Mouse (Mus musculus) kidney, postnatal 0 days (tissue): ENCODE results near the gene Utp18. TPM values are rescaled to one million over a fixed set of nuclear protein-coding genes. Genes with fewer than 3 reads are reported as not detected.

ENCODE experiments used
- ATAC-seq: fragments of 200-750 bp; cut with Nextera tagmentation; replicated peaks from 2 replicates; pipeline ENCODE4 v1.8.0; 2017; ENCODE audit warnings: low read depth, moderate number of reproducible peaks, moderate TSS enrichment, moderate library complexity; ENCODE audit not compliant: low FRiP score
- DNase-seq: peaks from one replicate; pipeline ENCODE4 v3.0.0-alpha.2; 2016; ENCODE audit warnings: low spot score
- H3K27ac ChIP-seq: fragments of 300-500 bp; sonication (generic); 2 replicates; pipeline ENCODE4 v1.5.1; 2014; ENCODE audit warnings: mild to moderate bottlenecking
- H3K27me3 ChIP-seq: fragments of 300-500 bp; sonication (generic); 2 replicates; pipeline ENCODE4 v1.6.1; 2014; ENCODE audit warnings: low read length, mixed read lengths; ENCODE audit not compliant: insufficient read depth
- H3K36me3 ChIP-seq: fragments of 300-500 bp; sonication (generic); 2 replicates; pipeline ENCODE4 v1.6.1; 2014; ENCODE audit warnings: low read length, mixed read lengths; ENCODE audit not compliant: insufficient read depth
- H3K4me1 ChIP-seq: fragments of 300-500 bp; sonication (generic); replicated peaks from 2 replicates; pipeline ENCODE4 v1.6.1; 2014; ENCODE audit warnings: antibody characterized with exemption, low read length, mixed read lengths; ENCODE audit not compliant: insufficient read depth
- H3K4me2 ChIP-seq: fragments of 300-500 bp; sonication (generic); 2 replicates; pipeline ENCODE4 v1.6.1; 2014; ENCODE audit warnings: mild to moderate bottlenecking, low read length, moderate library complexity, mixed read lengths
- H3K4me3 ChIP-seq: fragments of 300-500 bp; sonication (generic); replicated peaks from 2 replicates; pipeline ENCODE4 v1.5.1; 2014; ENCODE audit warnings: low read depth, low read length
- H3K9ac ChIP-seq: fragments of 300-500 bp; sonication (generic); 2 replicates; pipeline ENCODE4 v1.6.1; 2014; ENCODE audit warnings: low read depth, low read length
- H3K9me3 ChIP-seq: fragments of 300-500 bp; sonication (generic); replicated peaks from 2 replicates; pipeline ENCODE4 v1.6.1; 2016; ENCODE audit warnings: low read length, inconsistent platforms, mixed read lengths
- CTCF ChIP-seq: IDR thresholded peaks from 2 replicates; pipeline ENCODE4 v1.5.1; 2016; ENCODE audit warnings: antibody characterized with exemption, low read depth, mild to moderate bottlenecking, moderate library complexity
- WGBS: fragments of 180-500 bp; shearing (Covaris S2); extraction: QIAGEN DNeasy Blood & Tissue Kit; methylation state at CpG from one replicate; pipeline ENCODE4 v1.1.7; 2014; 5-methylcytosine and 5-hydroxymethylcytosine counted together
- polyA plus RNA-seq: library from polyadenylated mRNA; unstranded; fragments of >200 nt; fragmentation: Nextera tagmentation; extraction: Ambion mirVana; gene quantifications from 2 replicates; pipeline ENCODE4 v1.2.1, GENCODE M21; 2015

Utp18 gene
- polyA plus RNA-seq, 1 experiment from 2014 or later, result 25.9 TPM

DNA sequence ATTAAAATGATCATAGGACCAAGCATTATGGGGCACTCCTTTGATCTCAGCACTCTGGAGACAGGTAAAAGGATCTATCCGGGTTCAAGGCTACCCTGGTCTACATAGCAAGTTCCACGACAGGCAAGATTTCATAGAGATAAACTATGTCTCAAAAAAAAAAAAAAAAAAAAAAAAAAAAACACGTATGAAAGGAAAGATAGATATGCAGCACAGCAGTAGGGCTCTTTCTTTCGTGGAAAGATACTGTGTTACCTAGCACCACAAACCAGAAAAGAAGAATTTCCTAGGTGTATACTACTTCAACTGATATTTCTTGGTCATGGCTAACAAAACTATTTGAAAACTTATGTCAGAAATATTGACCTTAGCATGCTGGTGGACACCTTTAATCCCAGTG is 21.3 kb upstream of the Utp18 start:
- 87% methylated on average over 4 of the region's 4 CpGs for WGBS
- DNase-seq (no peak), ATAC-seq (no peak)
- H3K4me3 ChIP-seq, result no peak overlapping the region
- no peaks in the 10 kb centered on the region for H3K27me3 ChIP-seq
- H3K9ac ChIP-seq, result no peak overlapping the region
- no peaks in the 10 kb centered on the region for H3K9me3 ChIP-seq
- peaks cover 19% of the 10 kb centered on the region for H3K36me3 ChIP-seq
- no peak for TF ChIP-seq CTCF
- no peak overlapping the region for H3K4me2 ChIP-seq
- no peaks in the 10 kb centered on the region for H3K4me1 ChIP-seq
- H3K27ac ChIP-seq, result no peak overlapping the region

DNA sequence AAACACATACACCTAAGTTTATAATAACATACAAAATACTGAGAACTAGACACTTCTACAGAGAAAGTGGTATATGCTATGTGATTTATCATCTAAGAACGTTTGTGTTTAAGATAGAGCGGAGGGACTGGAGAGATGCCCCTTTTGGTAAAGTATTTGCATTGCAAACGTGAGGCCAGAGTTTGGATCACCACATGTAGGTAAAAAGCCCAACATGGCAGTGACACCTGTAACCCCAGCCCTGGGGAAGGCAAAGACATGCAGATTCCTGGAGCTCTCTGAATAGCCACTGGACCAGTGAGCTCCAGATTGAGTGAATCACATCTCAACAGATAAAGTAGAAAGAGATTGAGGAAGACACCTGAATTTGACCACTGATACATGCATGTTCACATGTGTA is 12.2 kb upstream of the Utp18 start:
- no peak for DNase-seq
- no peaks in the 10 kb centered on the region for H3K9me3 ChIP-seq
- H3K4me2 ChIP-seq, result no peak overlapping the region
- no peak for TF ChIP-seq CTCF
- WGBS, result 75% methylated on average over 3 of the region's 3 CpGs
- no peak overlapping the region for H3K9ac ChIP-seq
- H3K27me3 ChIP-seq, result no peaks in the 10 kb centered on the region
- no peak overlapping the region for H3K4me3 ChIP-seq
- ATAC-seq, result no peak
- no peaks in the 10 kb centered on the region for H3K4me1 ChIP-seq
- no peak overlapping the region for H3K27ac ChIP-seq
- 0 out of 2 replicates have a peak, but pooled peaks cover 8% of the 10 kb centered on the region for H3K36me3 ChIP-seq

DNA sequence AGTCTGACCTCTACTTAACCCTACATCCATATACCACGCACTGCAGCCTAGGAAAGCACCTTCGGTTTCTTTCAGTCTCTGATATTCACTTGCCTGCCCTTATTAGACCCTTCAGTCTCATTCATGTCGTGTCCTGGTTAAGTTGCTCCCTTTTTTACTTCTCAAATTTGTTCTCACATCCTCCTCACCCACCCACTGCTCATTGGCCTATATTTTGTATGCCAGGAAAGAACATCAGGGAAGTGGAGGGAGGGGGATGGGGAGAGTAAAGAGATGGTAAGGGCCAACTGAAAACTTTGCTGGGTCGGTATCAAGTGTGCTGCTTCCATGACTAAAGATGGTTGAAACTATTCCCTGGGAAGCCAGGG is 1.5 kb upstream of the Utp18 start:
- WGBS, result under 1% methylated on average over 4 of the region's 4 CpGs
- Histone ChIP-seq H3K4me3 (peak overlapping the region; percentile 100), H3K36me3 (peaks cover 3% of the 10 kb centered on the region; the same call in 1 of the 2 replicates), H3K27me3 (no peaks in the 10 kb centered on the region), H3K27ac (peak overlapping the region; percentile 96; the same call in 1 of the 2 replicates), H3K9ac (peak overlapping the region; percentile 99), H3K9me3 (no peaks in the 10 kb centered on the region), H3K4me1 (peaks cover 10% of the 10 kb centered on the region; the same call in 1 of the 2 replicates), H3K4me2 (peak overlapping the region; percentile 90)
- no peak for TF ChIP-seq CTCF
- DNase-seq (peak; percentile 2), ATAC-seq (no peak)

DNA sequence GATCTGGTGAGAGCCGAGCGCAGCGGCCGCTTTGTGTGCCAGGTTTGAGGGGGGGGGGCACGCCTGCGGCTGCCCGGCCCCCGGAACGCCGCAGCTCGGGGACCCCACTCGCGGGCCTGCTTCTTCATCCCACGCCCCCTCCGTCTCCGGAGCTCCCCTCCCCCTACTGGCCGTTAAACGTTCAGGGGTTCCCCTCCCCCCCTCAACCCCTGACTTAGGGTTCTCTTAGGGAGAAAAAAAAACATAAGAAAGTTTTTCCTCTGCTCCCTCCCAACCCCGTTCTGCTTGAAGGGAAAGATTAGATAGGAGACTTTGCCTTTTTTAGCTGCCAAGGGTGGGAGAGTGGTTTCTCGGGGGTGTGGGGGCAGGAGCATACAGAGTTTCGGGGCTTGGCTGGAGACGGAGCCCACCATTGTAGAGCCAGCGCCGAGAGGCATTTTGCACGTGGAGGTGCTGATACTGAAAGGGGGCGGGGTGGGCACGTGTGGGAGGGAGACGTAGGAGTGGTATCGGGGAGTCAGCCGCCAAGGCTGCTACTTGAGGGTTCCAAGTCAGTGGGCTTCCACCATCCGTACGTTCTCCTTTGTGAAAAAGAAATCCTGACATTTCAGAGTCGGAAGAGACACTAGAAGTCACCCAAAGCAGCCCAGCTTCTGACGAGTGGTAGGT is 979 bp upstream of the Utp18 start:
- no peak for ATAC-seq
- Histone ChIP-seq H3K27me3 (no peaks in the 10 kb centered on the region), H3K9ac (peak overlapping the region; percentile 99), H3K4me3 (peak overlapping the region; percentile 100), H3K4me1 (peaks cover 10% of the 10 kb centered on the region; the same call in 1 of the 2 replicates), H3K36me3 (peaks cover 5% of the 10 kb centered on the region; the same call in 1 of the 2 replicates), H3K27ac (peak overlapping the region; percentile 96), H3K4me2 (peak overlapping the region; percentile 90), H3K9me3 (no peaks in the 10 kb centered on the region)
- DNase-seq, result peak; percentile 65
- 0 out of 2 replicates have a peak, but pooled peaks have one; percentile 23 for TF ChIP-seq CTCF
- under 1% methylated on average over 32 of the region's 34 CpGs for WGBS

DNA sequence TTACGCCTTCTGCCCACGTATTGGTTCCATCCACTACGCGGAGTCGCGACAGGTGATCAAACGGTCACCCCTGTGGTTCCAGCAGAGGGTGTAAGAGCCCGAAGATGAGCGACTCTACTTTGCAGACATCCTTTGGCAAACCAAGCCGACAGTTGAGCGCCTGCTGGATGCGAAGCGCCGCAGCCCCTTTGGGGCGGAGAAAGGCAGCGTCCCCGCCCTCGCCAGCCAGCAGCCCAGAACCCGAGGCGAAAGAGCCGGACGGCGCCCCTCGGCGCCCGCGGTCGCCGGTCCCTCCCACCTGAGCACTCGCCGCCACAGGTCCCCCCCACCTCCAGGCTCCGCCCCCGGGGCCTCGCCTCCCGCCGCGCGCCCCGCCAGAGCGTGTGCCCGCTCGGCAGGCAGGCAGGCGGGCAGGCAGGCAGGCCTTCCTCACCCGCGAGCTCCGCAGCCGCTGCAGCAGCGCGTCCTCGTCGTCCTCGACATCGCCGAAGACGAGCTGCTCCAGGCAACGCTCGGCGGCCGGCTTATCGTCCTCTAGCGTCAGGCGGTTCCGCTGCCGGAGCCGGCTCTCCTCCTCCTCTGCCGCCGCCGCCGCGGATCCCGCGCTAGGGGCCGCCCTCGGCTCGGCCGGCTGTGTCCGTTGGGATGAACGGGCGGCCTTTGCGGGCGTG is 530 bp downstream of the Utp18 start:
- Histone ChIP-seq H3K4me2 (peak overlapping the region; percentile 90), H3K27me3 (no peaks in the 10 kb centered on the region), H3K27ac (peak overlapping the region; percentile 96), H3K9me3 (no peaks in the 10 kb centered on the region), H3K4me3 (peak overlapping the region; percentile 100), H3K36me3 (0 out of 2 replicates have a peak, but pooled peaks cover 12% of the 10 kb centered on the region), H3K9ac (peak overlapping the region; percentile 99), H3K4me1 (peaks cover 10% of the 10 kb centered on the region; the same call in 1 of the 2 replicates)
- DNase-seq (peak; percentile 61), ATAC-seq (peak; percentile 38)
- peak; percentile 40; the same call in 1 of the 2 replicates for TF ChIP-seq CTCF
- WGBS, result under 1% methylated on average over 70 of the region's 81 CpGs

DNA sequence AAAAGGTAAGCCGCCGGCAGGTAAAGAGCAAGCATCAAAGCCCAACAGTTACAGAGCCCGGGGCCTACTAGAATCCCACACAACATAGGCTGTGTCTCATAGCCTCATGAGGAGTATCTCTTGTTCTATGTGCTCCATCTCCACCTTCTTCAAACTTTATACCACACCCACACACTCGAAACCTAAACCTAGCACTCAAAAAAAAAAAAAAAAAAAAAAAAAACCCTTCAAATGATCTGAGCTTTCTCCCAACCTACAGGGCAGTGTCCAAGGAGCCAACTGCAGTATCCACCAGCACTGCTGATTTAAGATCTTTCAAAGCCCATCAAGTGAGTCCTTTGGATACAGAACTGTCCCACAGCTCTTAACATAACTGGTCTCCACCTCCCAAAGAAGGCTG is 1.5 kb downstream of the Utp18 start:
- 82% methylated on average over 4 of the region's 4 CpGs for WGBS
- no peak overlapping the region for H3K9ac ChIP-seq
- no peaks in the 10 kb centered on the region for H3K9me3 ChIP-seq
- H3K36me3 ChIP-seq, result 0 out of 2 replicates have a peak, but pooled peaks cover 16% of the 10 kb centered on the region
- peaks cover 10% of the 10 kb centered on the region; the same call in 1 of the 2 replicates for H3K4me1 ChIP-seq
- no peak overlapping the region for H3K27ac ChIP-seq
- ATAC-seq (no peak), DNase-seq (no peak)
- no peaks in the 10 kb centered on the region for H3K27me3 ChIP-seq
- H3K4me3 ChIP-seq, result no peak overlapping the region
- peak overlapping the region; percentile 90 for H3K4me2 ChIP-seq
- no peak for TF ChIP-seq CTCF
